Mouse (Mus musculus) skeletal muscle tissue, postnatal 0 days (tissue): Measurements from ENCODE around the gene As3mt. TPM values are rescaled to one million over a fixed set of nuclear protein-coding genes. Genes with fewer than 3 reads are reported as not detected.

Experiments used
- polyA plus RNA-seq: library from polyadenylated mRNA; unstranded; fragments of >200 nt; fragmentation: Nextera tagmentation; extraction: Ambion mirVana; gene quantifications from 2 replicates; pipeline ENCODE4 v1.2.1, GENCODE M21; 2015

As3mt gene
- 42.1 and 44.6 TPM in 2 replicates for polyA plus RNA-seq

GRCm38 (mm10) chr19:46707296-46708151 is at the start of gene As3mt:
Gene As3mt, plus strand, starts transcription at chr19:46707458.

GRCm38 (mm10) chr19:46672766-46673418 is 34.4 kb upstream of the As3mt start, which contains the start of gene Cyp17a1:
Gene Cyp17a1, minus strand, starts transcription at chr19:46673172.

GRCm38 (mm10) chr19:46689460-46690372 is 17.5 kb upstream of the As3mt start, which contains the start of gene Borcs7:
Gene Borcs7, plus strand, starts transcription at chr19:46689906.

GRCm38 (mm10) chr19:46761247-46761946 is 54.1 kb downstream of the As3mt start, which contains the start of gene Cnnm2:
Gene Cnnm2, plus strand, starts transcription at chr19:46761596.

Other genes with a start within 250 kb of the As3mt start
- gene Trim8, start 205.8 kb upstream of the As3mt start, polyA plus RNA-seq, result 13.8 and 14.1 TPM in 2 replicates
- 74.2 and 74.4 TPM in 2 replicates for gene Arl3, start 134.3 kb upstream of the As3mt start, polyA plus RNA-seq
- 7.5 and 8.7 TPM in 2 replicates for gene Sfxn2, start 134.1 kb upstream of the As3mt start, polyA plus RNA-seq
- gene Wbp1l, start 108.4 kb upstream of the As3mt start, polyA plus RNA-seq, result 32.4 and 32.7 TPM in 2 replicates
- 0.12 TPM in 1 of 2 replicates, not detected in the other for gene Cyp17a1, start 34.3 kb upstream of the As3mt start, polyA plus RNA-seq
- gene Borcs7, start 17.6 kb upstream of the As3mt start, polyA plus RNA-seq, result 17.1 and 18.7 TPM in 2 replicates
- gene Cnnm2, start 54.1 kb downstream of the As3mt start, polyA plus RNA-seq, result 1.3 and 3.0 TPM in 2 replicates